Mouse (Mus musculus) brain, embryonic 14.5 days (tissue): ENCODE measurements around the gene Ip6k1.

Experiments used
- CTCF ChIP-seq: fragments of 200-500 bp; IDR thresholded peaks from 2 replicates; pipeline ENCODE4 v1.5.1; 2012; ENCODE audit warnings: inconsistent platforms, mild to moderate bottlenecking, moderate library complexity, borderline replicate concordance; ENCODE audit not compliant: insufficient read depth, insufficient read length; ENCODE audit errors: extremely low read depth
- POLR2A ChIP-seq: fragments of 200-500 bp; IDR thresholded peaks from 2 replicates; pipeline ENCODE4 v1.6.1; 2012; ENCODE audit warnings: mild to moderate bottlenecking, inconsistent platforms, borderline replicate concordance; ENCODE audit not compliant: poor library complexity, insufficient read depth, insufficient read length, severe bottlenecking; ENCODE audit errors: extremely low read depth

DNA sequence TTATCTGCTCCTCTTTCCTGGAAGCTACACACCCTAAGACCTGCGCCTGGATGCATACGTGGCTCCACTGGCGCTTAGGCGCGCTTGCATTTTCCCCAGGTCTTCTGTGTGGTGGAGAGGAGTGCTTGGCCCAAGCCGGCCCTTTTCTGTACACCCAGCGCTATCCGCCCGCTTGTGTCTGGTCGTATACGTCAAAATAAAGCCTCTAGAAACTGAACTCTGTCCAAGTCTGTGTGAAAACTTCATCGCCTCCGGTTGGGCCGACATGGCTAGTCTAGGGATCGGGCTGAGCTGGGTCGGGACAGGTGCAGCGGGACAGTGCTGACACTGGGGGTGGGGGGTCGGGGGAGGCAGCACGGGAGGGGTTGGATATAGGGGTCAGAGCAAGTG is 46.3 kb downstream of the Ip6k1 start:
- TF ChIP-seq CTCF (no peak), POLR2A (no peak)
